Mouse (Mus musculus): ENCODE results near the gene Tmem106c. TPM values are rescaled to one million over a fixed set of nuclear protein-coding genes. Genes with fewer than 3 reads are reported as not detected.

Gene Tmem106c
- polyA plus RNA-seq, 1 experiment from 2014 or later: 60.6 TPM

DNA sequence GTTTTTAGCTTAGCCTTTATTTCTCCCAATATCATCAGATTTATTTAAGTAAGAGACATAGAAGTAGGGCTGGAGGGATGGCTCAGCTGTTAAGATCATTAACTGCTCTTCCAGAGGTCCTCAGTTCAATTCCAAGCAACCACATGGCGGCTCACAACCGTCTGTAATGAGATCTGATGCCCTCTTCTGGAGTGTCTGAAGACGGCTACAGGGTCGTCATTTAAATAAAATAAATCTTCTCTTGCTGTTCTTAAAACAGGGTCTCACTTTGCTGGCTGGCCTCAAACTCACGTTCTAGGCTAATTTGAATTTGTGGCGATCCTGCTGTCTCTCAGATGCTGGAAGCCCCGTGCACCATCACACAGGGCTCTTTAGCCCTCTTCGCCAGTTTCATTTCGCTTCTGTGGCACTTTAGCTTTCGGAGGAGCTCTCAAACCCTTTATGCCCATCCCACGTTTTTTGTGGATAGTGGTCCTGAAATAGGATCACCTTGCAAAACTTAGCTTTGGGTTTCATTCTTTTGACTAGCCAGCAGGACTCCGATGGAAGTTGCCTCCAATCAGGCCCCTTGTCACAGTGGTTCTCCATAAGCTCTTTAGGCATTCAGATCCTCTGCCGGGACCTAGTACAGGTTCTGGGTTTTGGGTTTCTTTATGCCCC, 541 bp upstream of the Tmem106c start:
- Histone ChIP-seq H3K27ac (ENCODE audit: low read depth, low read length) (no peak overlapping the region), H3K4me3 (ENCODE audit: low read length) (peak overlapping the region; percentile 76), H3K4me1 (ENCODE audit: control insufficient read depth, insufficient read depth, low read depth, low read length) (peaks cover 6% of the 10 kb centered on the region; the same call in 1 of the 2 replicates), H3K36me3 (ENCODE audit: control insufficient read depth, insufficient read depth, low read length) (no peaks in the 10 kb centered on the region), H3K9me3 (ENCODE audit: control insufficient read depth, low read length) (no peaks in the 10 kb centered on the region), H3K27me3 (replicated peaks; ENCODE audit: control insufficient read depth, insufficient read depth, low read length) (no peaks in the 10 kb centered on the region), H3K4me2 (ENCODE audit: low read length) (peak overlapping the region; percentile 87), H3K9ac (ENCODE audit: low read depth, low read length) (peak overlapping the region; percentile 39)
- ATAC-seq: no peak
- 10% methylated on average over 13 of the region's 13 CpGs for WGBS

DNA sequence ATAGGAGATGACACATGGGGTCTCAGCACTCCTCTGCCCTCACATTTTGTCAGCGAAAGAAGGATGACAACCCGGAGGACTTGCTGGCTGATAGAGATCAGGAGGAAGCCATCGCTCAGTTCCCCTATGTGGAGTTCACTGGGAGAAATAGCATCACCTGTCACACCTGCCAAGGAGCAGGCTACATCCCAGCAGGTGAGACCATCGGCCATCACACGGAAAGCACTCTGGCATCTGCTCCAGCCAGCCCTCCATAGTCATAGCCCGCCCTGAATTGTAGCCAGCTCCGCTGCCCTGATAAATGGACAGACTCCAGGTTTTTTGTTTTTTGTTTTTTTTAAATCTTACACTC, 812 bp downstream of the Tmem106c start:
- Histone ChIP-seq H3K4me1 (ENCODE audit: control insufficient read depth, insufficient read depth, low read depth, low read length) (peaks cover 6% of the 10 kb centered on the region; the same call in 1 of the 2 replicates), H3K36me3 (ENCODE audit: control insufficient read depth, insufficient read depth, low read length) (no peaks in the 10 kb centered on the region), H3K27ac (ENCODE audit: low read depth, low read length) (peak overlapping the region; percentile 87), H3K9ac (ENCODE audit: low read depth, low read length) (peak overlapping the region; percentile 86), H3K27me3 (replicated peaks; ENCODE audit: control insufficient read depth, insufficient read depth, low read length) (no peaks in the 10 kb centered on the region), H3K9me3 (ENCODE audit: control insufficient read depth, low read length) (no peaks in the 10 kb centered on the region), H3K4me3 (ENCODE audit: low read length) (peak overlapping the region; percentile 76), H3K4me2 (ENCODE audit: low read length) (peak overlapping the region; percentile 87)
- 11% methylated on average over 7 of the region's 7 CpGs for WGBS
- ATAC-seq: peak; percentile 53

DNA sequence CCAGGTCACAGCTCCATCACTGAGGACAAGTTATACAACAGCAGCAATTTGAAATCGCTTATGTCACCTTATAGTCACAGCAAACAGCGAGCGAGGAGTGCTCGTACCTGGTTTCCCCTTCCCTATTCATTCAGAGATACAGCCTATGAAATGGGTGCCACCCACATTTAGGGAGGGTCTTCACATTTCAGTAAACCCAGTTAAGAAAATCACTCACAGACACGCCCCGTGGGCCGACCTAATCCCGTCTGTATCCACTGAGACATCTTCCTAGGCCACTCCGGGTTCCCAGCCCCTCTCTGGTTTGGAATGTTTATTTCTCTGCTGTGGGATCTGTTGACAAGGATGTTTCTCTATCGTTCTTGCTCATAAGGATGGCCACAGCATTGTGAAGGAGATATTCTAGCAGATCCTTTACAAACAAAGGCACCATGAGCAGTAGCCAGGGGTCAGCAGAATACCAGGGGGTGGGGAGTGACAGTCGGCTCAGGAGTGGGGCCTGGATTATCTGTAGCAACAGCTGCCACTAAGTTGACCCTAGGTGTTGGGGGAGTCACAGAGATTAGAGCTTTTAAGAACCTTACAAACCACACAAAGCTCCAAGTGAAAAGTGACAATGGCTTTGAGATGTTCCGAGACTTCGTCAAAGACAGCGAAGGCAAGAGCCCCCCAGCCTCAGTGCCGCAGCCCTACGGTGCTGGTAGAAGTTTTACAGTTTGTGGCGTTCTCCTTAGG, 1.5 kb downstream of the Tmem106c start:
- WGBS: 62% methylated on average over 17 of the region's 17 CpGs
- Histone ChIP-seq H3K27me3 (replicated peaks; ENCODE audit: control insufficient read depth, insufficient read depth, low read length) (no peaks in the 10 kb centered on the region), H3K4me1 (ENCODE audit: control insufficient read depth, insufficient read depth, low read depth, low read length) (peaks cover 6% of the 10 kb centered on the region; the same call in 1 of the 2 replicates), H3K27ac (ENCODE audit: low read depth, low read length) (no peak overlapping the region), H3K36me3 (ENCODE audit: control insufficient read depth, insufficient read depth, low read length) (no peaks in the 10 kb centered on the region), H3K4me3 (ENCODE audit: low read length) (peak overlapping the region; percentile 76), H3K9ac (ENCODE audit: low read depth, low read length) (peak overlapping the region; percentile 86; the same call in 1 of the 2 replicates), H3K4me2 (ENCODE audit: low read length) (peak overlapping the region; percentile 87), H3K9me3 (ENCODE audit: control insufficient read depth, low read length) (no peaks in the 10 kb centered on the region)
- ATAC-seq: peak; percentile 31; the same call in 1 of the 2 replicates

DNA sequence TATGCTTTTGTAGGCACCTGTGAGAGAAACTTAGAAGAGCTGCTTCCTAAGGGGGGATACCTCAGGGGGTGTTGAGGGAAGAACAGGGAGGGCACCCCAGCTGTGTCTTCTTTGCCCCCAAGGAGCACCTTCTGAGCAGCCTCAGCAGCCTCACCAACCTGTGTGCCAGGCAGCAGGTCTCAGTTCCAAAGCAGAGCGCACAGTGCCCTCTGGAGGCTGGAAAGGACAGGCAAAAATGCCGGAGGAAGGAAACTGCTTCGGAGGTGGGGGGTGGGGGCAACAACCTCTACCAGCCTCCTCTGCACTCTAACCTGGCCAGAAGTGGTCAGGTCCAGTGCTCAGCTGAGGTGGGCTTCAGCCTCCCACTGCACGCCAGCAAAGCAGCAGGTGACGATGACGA, 6.3 kb downstream of the Tmem106c start:
- H3K4me1 ChIP-seq (ENCODE audit: control insufficient read depth, insufficient read depth, low read depth, low read length): peaks cover under 1% of the 10 kb centered on the region; the same call in 1 of the 2 replicates
- H3K4me2 ChIP-seq (ENCODE audit: low read length): no peak overlapping the region
- H3K27me3 ChIP-seq (replicated peaks; ENCODE audit: control insufficient read depth, insufficient read depth, low read length): no peaks in the 10 kb centered on the region
- H3K27ac ChIP-seq (ENCODE audit: low read depth, low read length): no peak overlapping the region
- no peaks in the 10 kb centered on the region for H3K36me3 ChIP-seq (ENCODE audit: control insufficient read depth, insufficient read depth, low read length)
- H3K9me3 ChIP-seq (ENCODE audit: control insufficient read depth, low read length): no peaks in the 10 kb centered on the region
- ATAC-seq: no peak
- WGBS: 49% methylated on average over 6 of the region's 6 CpGs
- no peak overlapping the region for H3K9ac ChIP-seq (ENCODE audit: low read depth, low read length)
- H3K4me3 ChIP-seq (ENCODE audit: low read length): no peak overlapping the region

DNA sequence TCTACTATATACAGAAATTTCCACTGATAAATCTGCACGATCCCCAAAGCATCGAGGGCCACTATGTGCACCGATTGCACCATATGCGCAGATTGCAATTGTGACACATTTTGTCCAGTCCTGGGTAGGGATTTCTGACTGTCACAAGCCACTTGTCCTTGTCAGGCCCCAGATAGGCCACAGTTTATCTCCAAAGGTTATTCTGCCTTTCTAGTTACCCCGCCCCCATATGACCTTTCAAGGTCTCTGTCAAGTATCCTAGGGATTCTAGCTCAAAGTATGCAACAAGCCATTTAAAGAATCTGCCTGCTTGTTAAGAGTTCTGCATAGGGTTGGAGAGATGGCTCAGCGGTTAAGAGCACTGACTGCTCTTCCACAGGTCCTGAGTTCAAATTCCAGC, 8.6 kb downstream of the Tmem106c start:
- WGBS: 89% methylated on average over 6 of the region's 6 CpGs
- H3K27ac ChIP-seq (ENCODE audit: low read depth, low read length): no peak overlapping the region
- no peak overlapping the region for H3K4me3 ChIP-seq (ENCODE audit: low read length)
- no peaks in the 10 kb centered on the region for H3K9me3 ChIP-seq (ENCODE audit: control insufficient read depth, low read length)
- no peaks in the 10 kb centered on the region for H3K4me1 ChIP-seq (ENCODE audit: control insufficient read depth, insufficient read depth, low read depth, low read length)
- no peak overlapping the region for H3K4me2 ChIP-seq (ENCODE audit: low read length)
- no peak overlapping the region for H3K9ac ChIP-seq (ENCODE audit: low read depth, low read length)
- H3K36me3 ChIP-seq (ENCODE audit: control insufficient read depth, insufficient read depth, low read length): no peaks in the 10 kb centered on the region
- ATAC-seq: no peak
- no peaks in the 10 kb centered on the region for H3K27me3 ChIP-seq (replicated peaks; ENCODE audit: control insufficient read depth, insufficient read depth, low read length)

DNA sequence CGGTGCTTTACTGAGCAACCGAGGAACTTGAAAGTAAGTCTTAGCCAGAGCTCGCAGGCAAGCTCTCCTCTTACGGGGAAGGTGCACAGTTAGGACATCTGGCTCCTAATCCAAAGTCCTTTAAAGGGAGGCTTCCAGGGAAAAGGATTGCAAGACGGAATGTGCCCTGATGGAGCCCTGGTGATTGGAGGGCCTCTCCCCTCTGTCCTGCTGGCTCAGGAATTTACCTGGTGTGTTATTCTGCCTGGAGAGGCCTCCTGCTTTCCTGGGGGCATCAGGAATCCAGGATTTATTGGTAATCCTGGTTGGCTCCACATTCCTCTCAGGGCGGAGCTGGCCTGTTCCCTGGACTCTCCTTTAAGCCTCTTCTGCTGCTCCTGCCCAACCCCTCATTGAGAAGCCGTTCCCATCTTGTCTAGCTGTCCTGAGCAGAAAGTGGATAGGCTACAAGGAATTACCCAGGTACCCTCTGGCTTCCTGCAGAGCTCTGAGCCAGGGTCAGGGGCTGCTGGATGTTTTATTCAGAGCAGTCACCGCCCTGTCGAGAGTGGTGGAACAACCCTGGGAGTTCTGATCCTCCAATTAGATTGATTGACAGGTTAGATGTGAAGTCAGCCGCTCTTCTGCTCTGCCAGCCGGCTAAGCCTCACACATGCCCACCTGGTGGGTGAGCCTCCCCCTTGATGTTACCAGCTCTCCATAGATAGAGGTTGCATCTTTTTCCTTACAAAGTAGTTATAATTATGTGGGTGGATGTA, 9.4 kb downstream of the Tmem106c start:
- H3K27me3 ChIP-seq (replicated peaks; ENCODE audit: control insufficient read depth, insufficient read depth, low read length): no peaks in the 10 kb centered on the region
- H3K4me2 ChIP-seq (ENCODE audit: low read length): no peak overlapping the region
- no peaks in the 10 kb centered on the region for H3K36me3 ChIP-seq (ENCODE audit: control insufficient read depth, insufficient read depth, low read length)
- H3K27ac ChIP-seq (ENCODE audit: low read depth, low read length): no peak overlapping the region
- no peaks in the 10 kb centered on the region for H3K4me1 ChIP-seq (ENCODE audit: control insufficient read depth, insufficient read depth, low read depth, low read length)
- no peaks in the 10 kb centered on the region for H3K9me3 ChIP-seq (ENCODE audit: control insufficient read depth, low read length)
- no peak for ATAC-seq
- WGBS: 39% methylated on average over 11 of the region's 11 CpGs
- H3K9ac ChIP-seq (ENCODE audit: low read depth, low read length): no peak overlapping the region
- H3K4me3 ChIP-seq (ENCODE audit: low read length): no peak overlapping the region

DNA sequence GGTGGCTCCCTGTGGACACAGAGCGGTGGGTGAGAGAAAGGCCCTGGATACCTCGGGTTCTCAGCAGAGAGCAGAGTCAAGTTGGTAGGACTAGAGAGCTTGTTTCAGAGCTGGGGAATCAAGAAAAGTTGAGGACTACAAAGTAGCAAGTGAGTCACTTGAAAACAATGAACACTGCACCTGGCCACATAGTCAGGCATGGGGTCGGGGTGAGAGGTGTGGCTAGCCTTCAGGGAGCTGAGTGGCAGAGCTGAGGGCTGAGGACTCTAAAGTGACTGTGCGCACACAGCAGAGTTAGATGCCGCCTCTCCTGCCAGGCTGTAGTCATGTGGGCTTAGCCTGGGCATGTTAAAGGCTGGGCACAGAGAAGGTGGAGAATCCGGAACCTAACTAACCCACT, 17.6 kb downstream of the Tmem106c start:
- no peak overlapping the region for H3K4me3 ChIP-seq (ENCODE audit: low read length)
- H3K9me3 ChIP-seq (ENCODE audit: control insufficient read depth, low read length): peaks cover 6% of the 10 kb centered on the region
- no peak overlapping the region for H3K4me2 ChIP-seq (ENCODE audit: low read length)
- H3K27ac ChIP-seq (ENCODE audit: low read depth, low read length): no peak overlapping the region
- no peak overlapping the region for H3K9ac ChIP-seq (ENCODE audit: low read depth, low read length)
- ATAC-seq: no peak
- H3K27me3 ChIP-seq (replicated peaks; ENCODE audit: control insufficient read depth, insufficient read depth, low read length): no peaks in the 10 kb centered on the region
- peaks cover 2% of the 10 kb centered on the region; the same call in 1 of the 2 replicates for H3K36me3 ChIP-seq (ENCODE audit: control insufficient read depth, insufficient read depth, low read length)
- WGBS: 95% methylated on average over 6 of the region's 6 CpGs
- no peaks in the 10 kb centered on the region for H3K4me1 ChIP-seq (ENCODE audit: control insufficient read depth, insufficient read depth, low read depth, low read length)

- Histone ChIP-seq H3K36me3 (ENCODE audit: control insufficient read depth, insufficient read depth, low read length) (0 out of 2 replicates have a peak, but pooled peaks cover 2% of the 10 kb centered on the region), H3K9ac (ENCODE audit: low read depth, low read length) (peak overlapping the region; percentile 14; the same call in 1 of the 2 replicates), H3K4me1 (ENCODE audit: control insufficient read depth, insufficient read depth, low read depth, low read length) (peaks cover 38% of the 10 kb centered on the region), H3K27ac (ENCODE audit: low read depth, low read length) (peak overlapping the region; percentile 48; the same call in 1 of the 2 replicates), H3K27me3 (replicated peaks; ENCODE audit: control insufficient read depth, insufficient read depth, low read length) (no peaks in the 10 kb centered on the region), H3K9me3 (ENCODE audit: control insufficient read depth, low read length) (peaks cover 2% of the 10 kb centered on the region), H3K4me2 (ENCODE audit: low read length) (no peak overlapping the region), H3K4me3 (ENCODE audit: low read length) (no peak overlapping the region)
- no peak for ATAC-seq
- 21% methylated on average over 1 of the region's 1 CpGs for WGBS
Observed at GRCm38 (mm10) chr15:97989544-97989943, 25.5 kb downstream of the Tmem106c start.

GRCm38 (mm10) chr15:97990124-97990523, 26.1 kb downstream of the Tmem106c start:
- Histone ChIP-seq H3K9me3 (ENCODE audit: control insufficient read depth, low read length) (peaks cover 2% of the 10 kb centered on the region), H3K4me1 (ENCODE audit: control insufficient read depth, insufficient read depth, low read depth, low read length) (peaks cover 41% of the 10 kb centered on the region), H3K9ac (ENCODE audit: low read depth, low read length) (peak overlapping the region; percentile 41), H3K27ac (ENCODE audit: low read depth, low read length) (no peak overlapping the region), H3K4me2 (ENCODE audit: low read length) (peak overlapping the region; percentile 43), H3K4me3 (ENCODE audit: low read length) (no peak overlapping the region), H3K36me3 (ENCODE audit: control insufficient read depth, insufficient read depth, low read length) (0 out of 2 replicates have a peak, but pooled peaks cover 2% of the 10 kb centered on the region), H3K27me3 (replicated peaks; ENCODE audit: control insufficient read depth, insufficient read depth, low read length) (no peaks in the 10 kb centered on the region)
- 3% methylated on average over 6 of the region's 6 CpGs for WGBS
- ATAC-seq: no peak
